27 mouse cellular contexts compared by ENCODE assay signal in the genomic region with DNA sequence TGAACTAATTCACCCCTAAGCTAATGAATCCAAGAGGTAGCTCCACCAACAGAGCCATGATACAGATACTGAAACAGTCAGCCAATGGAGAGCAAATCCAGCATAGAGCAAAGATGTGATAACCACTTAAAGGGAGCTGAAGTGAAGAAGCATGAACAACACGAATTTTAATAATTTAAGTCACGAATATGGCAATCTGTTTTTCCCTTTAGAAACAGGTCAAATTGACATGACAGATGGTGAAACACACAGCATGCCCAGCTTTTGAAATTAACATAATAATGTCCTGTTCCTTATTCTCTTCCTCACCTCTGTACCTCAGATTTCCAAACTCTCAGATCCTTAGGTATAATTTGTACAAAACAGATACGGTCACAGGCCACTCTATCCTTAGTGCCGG.
DNase-seq lines count a peak whose midpoint lies in the region; ATAC-seq lines count a peak whose summit lies in the region.
"Had no signal": no experiment of that assay in that cellular context is flagged by ENCODE, and none has a peak within 500 bp of the region (broad histone marks: within the 10 kb centered on the region; RNA-seq: fewer than 3 reads in every experiment).

No protein-coding gene starts in this region.

- DNase-seq in forebrain, embryonic 14.5 days (ENCODE audit: low spot score): peak; percentile 63
- DNase-seq in hindbrain, embryonic 11.5 days (ENCODE audit: low spot score): no peak
- peak; percentile 7 for DNase-seq in retina, postnatal 1 day
- no peak for DNase-seq in retina, embryonic 14.5 days (ENCODE audit: low spot score)
- DNase-seq in heart, embryonic 10.5 days (ENCODE audit: low spot score): no peak
- DNase-seq: adrenal gland, adult 2 months; adrenal gland, postnatal 14 days; B cell, adult 2 months; cerebellum, adult 11-12 months; cerebellum, adult 8-10 months; cerebellum, postnatal 36 days; embryo, embryonic 11 days; gastrocnemius, adult 2 months; gastrocnemius, postnatal 14 days; heart, adult 11 months; heart, postnatal 10 days; heart, postnatal 36 days had no signal

- H3K4me2 ChIP-seq in forebrain, embryonic 14.5 days (ENCODE audit: low read length): no peak overlapping the region
- no peak overlapping the region for H3K4me2 ChIP-seq in forebrain, embryonic 12.5 days
- no peak overlapping the region for H3K4me2 ChIP-seq in hindbrain, embryonic 11.5 days (replicated peaks; ENCODE audit: low read depth, low read length)
- no peak overlapping the region for H3K4me2 ChIP-seq in hindbrain, embryonic 16.5 days (ENCODE audit: low read length)
- H3K4me2 ChIP-seq: embryonic facial prominence, embryonic 13.5 days; heart, embryonic 12.5 days; heart, embryonic 15.5 days; hindbrain, embryonic 14.5 days had no signal

- H3K36me3 ChIP-seq in forebrain, embryonic 14.5 days (ENCODE audit: control insufficient read depth, insufficient read depth, low read length): no peaks in the 10 kb centered on the region
- no peaks in the 10 kb centered on the region for H3K36me3 ChIP-seq in forebrain, embryonic 12.5 days (replicated peaks)
- no peaks in the 10 kb centered on the region for H3K36me3 ChIP-seq in hindbrain, embryonic 11.5 days (ENCODE audit: control insufficient read depth, insufficient read depth, low read length)
- H3K36me3 ChIP-seq in hindbrain, embryonic 16.5 days (ENCODE audit: control insufficient read depth, insufficient read depth, low read length): no peaks in the 10 kb centered on the region
- no peaks in the 10 kb centered on the region for H3K36me3 ChIP-seq in heart, embryonic 10.5 days
- H3K36me3 ChIP-seq: embryonic facial prominence, embryonic 10.5 days; embryonic facial prominence, embryonic 13.5 days; heart, embryonic 12.5 days; heart, embryonic 15.5 days; hindbrain, embryonic 10.5 days had no signal

- no peaks in the 10 kb centered on the region for H3K4me1 ChIP-seq in forebrain, embryonic 14.5 days (ENCODE audit: control insufficient read depth, insufficient read depth, low read length)
- H3K4me1 ChIP-seq in forebrain, embryonic 12.5 days: no peaks in the 10 kb centered on the region
- H3K4me1 ChIP-seq in hindbrain, embryonic 11.5 days (replicated peaks; ENCODE audit: control insufficient read depth, insufficient read depth, low read length): no peaks in the 10 kb centered on the region
- H3K4me1 ChIP-seq in hindbrain, embryonic 16.5 days (ENCODE audit: control insufficient read depth, insufficient read depth, low read depth, low read length): no peaks in the 10 kb centered on the region
- no peaks in the 10 kb centered on the region for H3K4me1 ChIP-seq in heart, embryonic 10.5 days
- H3K4me1 ChIP-seq: embryonic facial prominence, embryonic 10.5 days; embryonic facial prominence, embryonic 13.5 days; heart, embryonic 12.5 days; heart, embryonic 15.5 days; hindbrain, embryonic 10.5 days had no signal

- no peak overlapping the region for H3K4me3 ChIP-seq in forebrain, embryonic 14.5 days (ENCODE audit: low read depth, low read length)
- no peak overlapping the region for H3K4me3 ChIP-seq in forebrain, embryonic 12.5 days (replicated peaks)
- H3K4me3 ChIP-seq in hindbrain, embryonic 11.5 days (ENCODE audit: low read depth, low read length): no peak overlapping the region
- no peak overlapping the region for H3K4me3 ChIP-seq in hindbrain, embryonic 16.5 days (ENCODE audit: low read length)
- H3K4me3 ChIP-seq in heart, embryonic 10.5 days: no peak overlapping the region
- H3K4me3 ChIP-seq: embryonic facial prominence, embryonic 10.5 days; embryonic facial prominence, embryonic 13.5 days; erythroblast, embryonic 14.5 days; gastrocnemius, adult 2 months; heart, embryonic 12.5 days; heart, embryonic 15.5 days; hindbrain, embryonic 10.5 days had no signal

- H3K27me3 ChIP-seq in forebrain, embryonic 14.5 days (replicated peaks; ENCODE audit: control insufficient read depth, insufficient read depth, low read length): no peaks in the 10 kb centered on the region
- no peaks in the 10 kb centered on the region for H3K27me3 ChIP-seq in forebrain, embryonic 12.5 days
- no peaks in the 10 kb centered on the region for H3K27me3 ChIP-seq in hindbrain, embryonic 11.5 days (ENCODE audit: control insufficient read depth, insufficient read depth, low read length)
- H3K27me3 ChIP-seq in hindbrain, embryonic 16.5 days (replicated peaks; ENCODE audit: control insufficient read depth, insufficient read depth, low read length): no peaks in the 10 kb centered on the region
- no peaks in the 10 kb centered on the region for H3K27me3 ChIP-seq in heart, embryonic 10.5 days (ENCODE audit: insufficient read depth, poor library complexity, severe bottlenecking)
- H3K27me3 ChIP-seq: embryonic facial prominence, embryonic 13.5 days; heart, embryonic 12.5 days; heart, embryonic 15.5 days had no signal

- peak; percentile 69 for ATAC-seq in forebrain, embryonic 14.5 days
- ATAC-seq in forebrain, embryonic 12.5 days (ENCODE audit: low FRiP score): no peak
- ATAC-seq in hindbrain, embryonic 11.5 days (ENCODE audit: low FRiP score): 0 out of 2 replicates have a peak, but pooled peaks have one; percentile 33
- ATAC-seq in hindbrain, embryonic 16.5 days: no peak
- ATAC-seq: intestine, postnatal 0 days had no signal

- WGBS in forebrain, embryonic 14.5 days: 53% methylated on average over 4 of the region's 4 CpGs
- 70% methylated on average over 4 of the region's 4 CpGs for WGBS in forebrain, embryonic 12.5 days
- WGBS in hindbrain, embryonic 11.5 days: 80% methylated on average over 4 of the region's 4 CpGs
- WGBS in hindbrain, embryonic 16.5 days: 65% methylated on average over 4 of the region's 4 CpGs
- 82% methylated on average over 4 of the region's 4 CpGs for WGBS in heart, embryonic 10.5 days

- no peak overlapping the region for H3K27ac ChIP-seq in forebrain, embryonic 14.5 days (ENCODE audit: low read depth, low read length)
- H3K27ac ChIP-seq in forebrain, embryonic 12.5 days: no peak overlapping the region
- no peak overlapping the region for H3K27ac ChIP-seq in hindbrain, embryonic 11.5 days (ENCODE audit: low read depth, low read length)
- no peak overlapping the region for H3K27ac ChIP-seq in hindbrain, embryonic 16.5 days (ENCODE audit: low read depth, low read length)
- H3K27ac ChIP-seq in heart, embryonic 10.5 days: no peak overlapping the region
- H3K27ac ChIP-seq: embryonic facial prominence, embryonic 10.5 days; embryonic facial prominence, embryonic 13.5 days; gastrocnemius, adult 2 months; heart, embryonic 15.5 days; hindbrain, embryonic 10.5 days; hindbrain, embryonic 14.5 days had no signal

- no peak overlapping the region for H3K9ac ChIP-seq in forebrain, embryonic 14.5 days (ENCODE audit: low read length)
- H3K9ac ChIP-seq in forebrain, embryonic 12.5 days: no peak overlapping the region
- H3K9ac ChIP-seq in hindbrain, embryonic 11.5 days (ENCODE audit: low read depth, low read length): no peak overlapping the region
- no peak overlapping the region for H3K9ac ChIP-seq in hindbrain, embryonic 16.5 days (ENCODE audit: low read depth, low read length)
- H3K9ac ChIP-seq: embryonic facial prominence, embryonic 13.5 days; heart, embryonic 12.5 days; heart, embryonic 15.5 days; hindbrain, embryonic 14.5 days had no signal

- no peaks in the 10 kb centered on the region for H3K9me3 ChIP-seq in forebrain, embryonic 14.5 days (replicated peaks; ENCODE audit: control insufficient read depth, low read length)
- H3K9me3 ChIP-seq in forebrain, embryonic 12.5 days: 0 out of 2 replicates have a peak, but pooled peaks cover 3% of the 10 kb centered on the region
- H3K9me3 ChIP-seq in hindbrain, embryonic 11.5 days (ENCODE audit: control insufficient read depth, low read length): no peaks in the 10 kb centered on the region
- no peaks in the 10 kb centered on the region for H3K9me3 ChIP-seq in hindbrain, embryonic 16.5 days (ENCODE audit: control insufficient read depth, low read length)
- H3K9me3 ChIP-seq in heart, embryonic 10.5 days: no peaks in the 10 kb centered on the region
- H3K9me3 ChIP-seq: embryonic facial prominence, embryonic 13.5 days; heart, embryonic 12.5 days; heart, embryonic 15.5 days; hindbrain, embryonic 10.5 days had no signal

Comparison
In these comparisons a context has a peak if more than half of its experiments do, and no peak if none do; other contexts are left out.
1. ATAC-seq: peak in forebrain, embryonic 14.5 days (single experiment) and hindbrain, embryonic 11.5 days (single experiment); none in forebrain, embryonic 12.5 days (single experiment) and hindbrain, embryonic 16.5 days (single experiment).
2. DNase-seq: peak in forebrain, embryonic 14.5 days (single experiment) and retina, postnatal 1 day (single experiment); none in hindbrain, embryonic 11.5 days (single experiment), retina, embryonic 14.5 days (single experiment) and heart, embryonic 10.5 days (single experiment).